Mouse (Mus musculus): ENCODE measurements around the gene Actl6b. TPM values are rescaled to one million over a fixed set of nuclear protein-coding genes. Genes with fewer than 3 reads are reported as not detected.

Gene Actl6b
- polyA plus RNA-seq, 1 experiment from 2014 or later = 6.5 TPM

DNA sequence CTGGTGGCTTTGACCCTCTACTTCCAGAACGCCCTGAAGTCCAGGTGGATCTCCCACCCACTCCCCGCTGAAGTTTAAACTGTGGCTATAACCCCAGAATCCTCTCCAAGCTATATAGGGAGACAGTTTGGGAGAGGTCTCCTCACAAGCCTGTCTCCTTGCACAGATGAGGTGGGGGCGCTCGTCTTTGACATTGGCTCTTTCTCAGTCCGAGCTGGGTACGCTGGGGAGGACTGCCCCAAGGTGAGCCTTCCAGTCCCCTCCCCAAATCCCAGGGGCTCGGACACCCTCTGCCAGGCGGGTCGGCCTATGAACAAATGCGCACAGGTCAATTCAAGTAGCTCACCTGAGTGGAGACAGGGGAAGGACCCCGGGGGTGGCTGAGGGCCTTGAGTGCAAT lies 581 bp downstream of the Actl6b start:
- Histone ChIP-seq H3K9me3 (replicated peaks; ENCODE audit: control insufficient read depth, low read length) (no peaks in the 10 kb centered on the region), H3K4me3 (ENCODE audit: low read depth, low read length) (no peak overlapping the region; the same call in 1 of the 2 replicates), H3K36me3 (replicated peaks; ENCODE audit: control insufficient read depth, insufficient read depth, low read depth, low read length) (no peaks in the 10 kb centered on the region), H3K9ac (replicated peaks; ENCODE audit: low read length) (no peak overlapping the region), H3K4me1 (ENCODE audit: control insufficient read depth, insufficient read depth, low read length) (no peaks in the 10 kb centered on the region), H3K4me2 (ENCODE audit: low read depth, low read length) (peak overlapping the region; percentile 19; the same call in 1 of the 2 replicates), H3K27ac (replicated peaks; ENCODE audit: low read depth, low read length) (no peak overlapping the region), H3K27me3 (ENCODE audit: control insufficient read depth, insufficient read depth, low read length) (no peaks in the 10 kb centered on the region; the same call in 1 of the 2 replicates)
- ATAC-seq (replicated peaks; ENCODE audit: insufficient number of reproducible peaks, low FRiP score, low TSS enrichment, low read depth) (peak; percentile 48; the same call in 1 of the 2 replicates), DNase-seq (ENCODE audit: low spot score) (no peak)
- WGBS = 47% methylated on average over 11 of the region's 11 CpGs

GRCm38 (mm10) chr5:137561556-137561955 lies 8.2 kb downstream of the Actl6b start:
- ATAC-seq (replicated peaks; ENCODE audit: insufficient number of reproducible peaks, low FRiP score, low TSS enrichment, low read depth) = no peak

GRCm38 (mm10) chr5:137562965-137563364 lies 9.6 kb downstream of the Actl6b start:
- Histone ChIP-seq H3K36me3 (replicated peaks; ENCODE audit: control insufficient read depth, insufficient read depth, low read depth, low read length) (no peaks in the 10 kb centered on the region), H3K9ac (replicated peaks; ENCODE audit: low read length) (no peak overlapping the region), H3K4me1 (ENCODE audit: control insufficient read depth, insufficient read depth, low read length) (no peaks in the 10 kb centered on the region), H3K4me2 (ENCODE audit: low read depth, low read length) (no peak overlapping the region), H3K27me3 (ENCODE audit: control insufficient read depth, insufficient read depth, low read length) (no peaks in the 10 kb centered on the region), H3K9me3 (replicated peaks; ENCODE audit: control insufficient read depth, low read length) (no peaks in the 10 kb centered on the region), H3K27ac (replicated peaks; ENCODE audit: low read depth, low read length) (no peak overlapping the region), H3K4me3 (ENCODE audit: low read depth, low read length) (no peak overlapping the region)
- 68% methylated on average over 10 of the region's 10 CpGs for WGBS
- DNase-seq (ENCODE audit: low spot score) = no peak
- ATAC-seq (replicated peaks; ENCODE audit: insufficient number of reproducible peaks, low FRiP score, low TSS enrichment, low read depth) = no peak

More at GRCm38 (mm10) chr5:137561556-137561955, 8.2 kb downstream of the Actl6b start:
- H3K4me3 ChIP-seq (ENCODE audit: low read depth, low read length) = no peak overlapping the region
- no peak for DNase-seq (ENCODE audit: low spot score)
- no peaks in the 10 kb centered on the region for H3K9me3 ChIP-seq (replicated peaks; ENCODE audit: control insufficient read depth, low read length)
- H3K27ac ChIP-seq (replicated peaks; ENCODE audit: low read depth, low read length) = no peak overlapping the region
- H3K27me3 ChIP-seq (ENCODE audit: control insufficient read depth, insufficient read depth, low read length) = no peaks in the 10 kb centered on the region
- WGBS = 70% methylated on average over 6 of the region's 6 CpGs
- no peaks in the 10 kb centered on the region for H3K36me3 ChIP-seq (replicated peaks; ENCODE audit: control insufficient read depth, insufficient read depth, low read depth, low read length)
- H3K4me1 ChIP-seq (ENCODE audit: control insufficient read depth, insufficient read depth, low read length) = no peaks in the 10 kb centered on the region
- H3K4me2 ChIP-seq (ENCODE audit: low read depth, low read length) = no peak overlapping the region
- H3K9ac ChIP-seq (replicated peaks; ENCODE audit: low read length) = no peak overlapping the region

DNA sequence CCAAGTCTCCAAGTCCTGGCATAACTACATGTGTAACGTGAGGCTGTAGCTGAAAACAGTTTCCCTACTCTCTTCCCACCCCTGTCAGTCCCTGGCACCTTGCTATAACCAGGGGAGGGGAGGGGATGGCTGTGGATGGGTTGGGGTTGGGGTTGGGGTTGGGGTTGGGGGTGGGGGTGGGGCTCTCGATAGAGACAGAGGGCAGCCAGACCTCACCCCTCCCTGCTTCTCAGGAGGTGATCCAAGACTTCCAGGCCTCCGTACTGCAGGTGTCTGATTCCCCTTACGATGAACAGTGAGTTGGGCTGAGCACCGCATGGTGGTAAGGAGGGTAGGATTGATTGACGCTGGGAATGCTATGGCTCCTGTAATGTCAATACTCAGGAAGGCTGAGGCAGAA lies 12.4 kb downstream of the Actl6b start:
- Histone ChIP-seq H3K9me3 (replicated peaks; ENCODE audit: control insufficient read depth, low read length) (no peaks in the 10 kb centered on the region), H3K27ac (replicated peaks; ENCODE audit: low read depth, low read length) (no peak overlapping the region), H3K4me3 (ENCODE audit: low read depth, low read length) (no peak overlapping the region), H3K4me2 (ENCODE audit: low read depth, low read length) (no peak overlapping the region), H3K4me1 (ENCODE audit: control insufficient read depth, insufficient read depth, low read length) (no peaks in the 10 kb centered on the region), H3K27me3 (ENCODE audit: control insufficient read depth, insufficient read depth, low read length) (no peaks in the 10 kb centered on the region), H3K36me3 (replicated peaks; ENCODE audit: control insufficient read depth, insufficient read depth, low read depth, low read length) (no peaks in the 10 kb centered on the region), H3K9ac (replicated peaks; ENCODE audit: low read length) (no peak overlapping the region)
- no peak for ATAC-seq (replicated peaks; ENCODE audit: insufficient number of reproducible peaks, low FRiP score, low TSS enrichment, low read depth)
- 67% methylated on average over 6 of the region's 6 CpGs for WGBS
- no peak for DNase-seq (ENCODE audit: low spot score)

DNA sequence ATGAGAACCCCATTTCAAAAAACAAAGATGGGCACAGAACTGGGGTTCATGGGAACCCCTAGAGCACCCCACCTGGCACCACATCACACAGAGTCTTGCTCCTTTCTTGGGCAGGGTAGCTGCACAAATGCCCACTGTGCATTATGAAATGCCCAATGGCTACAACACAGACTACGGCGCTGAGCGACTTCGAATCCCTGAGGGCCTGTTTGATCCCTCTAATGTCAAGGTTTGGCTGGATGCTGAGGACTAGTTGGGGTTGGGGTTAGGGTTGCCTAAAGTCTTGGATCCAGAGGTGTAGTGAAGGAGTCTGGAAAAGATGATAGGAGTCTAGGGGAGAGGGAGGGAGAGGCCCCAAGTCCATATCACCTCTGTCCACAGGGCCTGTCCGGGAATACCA lies 13.1 kb downstream of the Actl6b start:
- 95% methylated on average over 5 of the region's 5 CpGs for WGBS
- Histone ChIP-seq H3K27ac (replicated peaks; ENCODE audit: low read depth, low read length) (no peak overlapping the region), H3K4me3 (ENCODE audit: low read depth, low read length) (no peak overlapping the region), H3K9ac (replicated peaks; ENCODE audit: low read length) (no peak overlapping the region), H3K4me2 (ENCODE audit: low read depth, low read length) (no peak overlapping the region), H3K36me3 (replicated peaks; ENCODE audit: control insufficient read depth, insufficient read depth, low read depth, low read length) (no peaks in the 10 kb centered on the region), H3K27me3 (ENCODE audit: control insufficient read depth, insufficient read depth, low read length) (no peaks in the 10 kb centered on the region), H3K9me3 (replicated peaks; ENCODE audit: control insufficient read depth, low read length) (no peaks in the 10 kb centered on the region), H3K4me1 (ENCODE audit: control insufficient read depth, insufficient read depth, low read length) (no peaks in the 10 kb centered on the region)
- ATAC-seq (replicated peaks; ENCODE audit: insufficient number of reproducible peaks, low FRiP score, low TSS enrichment, low read depth) (no peak), DNase-seq (ENCODE audit: low spot score) (no peak)

- Histone ChIP-seq H3K36me3 (replicated peaks; ENCODE audit: control insufficient read depth, insufficient read depth, low read depth, low read length) (no peaks in the 10 kb centered on the region), H3K4me3 (ENCODE audit: low read depth, low read length) (no peak overlapping the region), H3K9ac (replicated peaks; ENCODE audit: low read length) (no peak overlapping the region), H3K4me2 (ENCODE audit: low read depth, low read length) (no peak overlapping the region), H3K4me1 (ENCODE audit: control insufficient read depth, insufficient read depth, low read length) (no peaks in the 10 kb centered on the region), H3K9me3 (replicated peaks; ENCODE audit: control insufficient read depth, low read length) (no peaks in the 10 kb centered on the region), H3K27ac (replicated peaks; ENCODE audit: low read depth, low read length) (no peak overlapping the region), H3K27me3 (ENCODE audit: control insufficient read depth, insufficient read depth, low read length) (no peaks in the 10 kb centered on the region)
- 84% methylated on average over 8 of the region's 8 CpGs for WGBS
- ATAC-seq (replicated peaks; ENCODE audit: insufficient number of reproducible peaks, low FRiP score, low TSS enrichment, low read depth) = no peak
- DNase-seq (ENCODE audit: low spot score) = no peak
These were observed 15.0 kb downstream of the Actl6b start for GRCm38 (mm10) chr5:137568223-137568798.

GRCm38 (mm10) chr5:137569031-137569430 lies 15.7 kb downstream of the Actl6b start:
- Histone ChIP-seq H3K4me2 (ENCODE audit: low read depth, low read length) (no peak overlapping the region), H3K9me3 (replicated peaks; ENCODE audit: control insufficient read depth, low read length) (no peaks in the 10 kb centered on the region), H3K27me3 (ENCODE audit: control insufficient read depth, insufficient read depth, low read length) (no peaks in the 10 kb centered on the region), H3K4me3 (ENCODE audit: low read depth, low read length) (no peak overlapping the region), H3K36me3 (replicated peaks; ENCODE audit: control insufficient read depth, insufficient read depth, low read depth, low read length) (no peaks in the 10 kb centered on the region), H3K27ac (replicated peaks; ENCODE audit: low read depth, low read length) (no peak overlapping the region), H3K4me1 (ENCODE audit: control insufficient read depth, insufficient read depth, low read length) (no peaks in the 10 kb centered on the region), H3K9ac (replicated peaks; ENCODE audit: low read length) (no peak overlapping the region)
- WGBS = 78% methylated on average over 12 of the region's 12 CpGs
- no peak for DNase-seq (ENCODE audit: low spot score)
- ATAC-seq (replicated peaks; ENCODE audit: insufficient number of reproducible peaks, low FRiP score, low TSS enrichment, low read depth) = no peak

DNA sequence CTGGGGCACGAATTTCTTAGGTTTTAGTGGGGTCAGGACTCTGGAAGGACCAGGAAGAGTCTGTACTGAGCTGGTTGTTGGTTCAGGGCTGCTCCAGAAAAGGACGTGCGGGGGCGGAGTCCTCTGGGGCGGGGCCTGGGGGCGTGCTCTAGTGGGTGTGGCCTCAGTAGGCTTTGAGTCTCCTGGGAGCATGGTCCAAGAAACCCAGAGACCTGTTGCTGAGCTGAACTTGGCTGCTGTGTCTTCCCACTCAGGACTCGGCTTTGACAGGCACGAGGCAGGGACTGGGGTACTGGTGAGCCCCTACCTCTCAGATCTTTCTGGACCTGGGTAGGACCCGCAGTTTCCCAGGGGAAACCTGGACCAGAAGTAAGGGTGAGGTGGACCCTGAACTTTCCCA lies 16.3 kb downstream of the Actl6b start, which contains the start of gene Tfr2:
Tfr2 (plus strand) TSS at position 176 of the 400 bp plus-strand sequence.
- H3K9ac ChIP-seq (replicated peaks; ENCODE audit: low read length) = no peak within 1 kb of the TSS
- H3K27ac ChIP-seq (replicated peaks; ENCODE audit: low read depth, low read length) = no peak within 1 kb of the TSS
- ATAC-seq (replicated peaks; ENCODE audit: insufficient number of reproducible peaks, low FRiP score, low TSS enrichment, low read depth) = no peak
- WGBS = 36% methylated on average over 9 of the region's 9 CpGs
- H3K9me3 ChIP-seq (replicated peaks; ENCODE audit: control insufficient read depth, low read length) = no peaks in the 10 kb centered on the region
- H3K4me2 ChIP-seq (ENCODE audit: low read depth, low read length) = 0 out of 2 replicates have a peak within 1 kb of the TSS, but pooled peaks have one; percentile 10
- H3K4me3 ChIP-seq (ENCODE audit: low read depth, low read length) = no peak within 1 kb of the TSS
- no peak for DNase-seq (ENCODE audit: low spot score)
- no peaks in the 10 kb centered on the region for H3K4me1 ChIP-seq (ENCODE audit: control insufficient read depth, insufficient read depth, low read length)
- H3K27me3 ChIP-seq (ENCODE audit: control insufficient read depth, insufficient read depth, low read length) = no peaks in the 10 kb centered on the region
- H3K36me3 ChIP-seq (replicated peaks; ENCODE audit: control insufficient read depth, insufficient read depth, low read depth, low read length) = no peaks in the 10 kb centered on the region

All from embryonic facial prominence, embryonic 11.5 days (tissue).